Mouse (Mus musculus) MEL (cell line): Measurements from ENCODE around the gene Dpy19l1. TPM values are rescaled to one million over a fixed set of nuclear protein-coding genes. Genes with fewer than 3 reads are reported as not detected.

Source experiments
- DNase-seq: peaks from one replicate; pipeline ENCODE4 v3.0.0; 2011; ENCODE audit warnings: low read depth, low spot score
- H3K27ac ChIP-seq: 2 replicates; pipeline ENCODE4 v1.5.1; 2012; ENCODE audit warnings: low read depth, mild to moderate bottlenecking, control low read depth, low read length, moderate library complexity; ENCODE audit not compliant: control insufficient read depth
- H3K27me3 ChIP-seq, 2 experiments: fragments of 150-350 bp in 1 of 2; sonication (generic) in 1 of 2; 2 replicates each; pipeline ENCODE4 v1.6.1; 2012; ENCODE audit warnings: low read length in 2 of 2, mild to moderate bottlenecking in 2 of 2, improper control_type of control experiment in 1 of 2, moderate library complexity in 1 of 2; ENCODE audit not compliant: insufficient read depth in 2 of 2, control insufficient read depth in 1 of 2
- H3K36me3 ChIP-seq, 2 experiments: 2 replicates each; pipeline ENCODE4 v1.6.1; 2012 to 2014; ENCODE audit warnings: low read length in 2 of 2, improper control_type of control experiment in 1 of 2, inconsistent platforms in 1 of 2, mild to moderate bottlenecking in 1 of 2; ENCODE audit not compliant: insufficient read depth in 2 of 2, control insufficient read depth in 1 of 2
- H3K4me1 ChIP-seq, 2 experiments: fragments of 150-350 bp in 1 of 2; sonication (generic) in 1 of 2; 2 replicates each; pipeline ENCODE4 v1.6.1; 2012; ENCODE audit warnings: low read length in 2 of 2, improper control_type of control experiment in 1 of 2, mild to moderate bottlenecking in 1 of 2; ENCODE audit not compliant: insufficient read depth in 2 of 2, control insufficient read depth in 1 of 2
- H3K4me3 ChIP-seq, 2 experiments: fragments of 150-350 bp in 1 of 2; sonication (generic) in 1 of 2; 2 replicates each; pipeline ENCODE4 v1.5.1; 2012; ENCODE audit warnings: low read depth in 2 of 2, low read length in 2 of 2, mild to moderate bottlenecking in 2 of 2, moderate library complexity in 2 of 2, control low read depth in 1 of 2, improper control_type of control experiment in 1 of 2; ENCODE audit not compliant: control insufficient read depth in 1 of 2, insufficient read depth in 1 of 2
- H3K79me2 ChIP-seq: 2 replicates; pipeline ENCODE4 v1.6.1; 2012; ENCODE audit warnings: mild to moderate bottlenecking, low read length, moderate library complexity; ENCODE audit not compliant: control insufficient read depth, poor library complexity, insufficient read depth
- H3K9ac ChIP-seq: 2 replicates; pipeline ENCODE4 v1.6.1; 2012; ENCODE audit warnings: low read depth, mild to moderate bottlenecking, control low read depth, low read length, moderate library complexity; ENCODE audit not compliant: control insufficient read depth, poor library complexity, severe bottlenecking
- H3K9me3 ChIP-seq: fragments of 150-350 bp; sonication (generic); replicated peaks from 2 replicates; pipeline ENCODE4 v1.6.1; 2012; ENCODE audit warnings: mild to moderate bottlenecking, low read length, improper control_type of control experiment, moderate library complexity; ENCODE audit not compliant: insufficient read depth
- BHLHE40 ChIP-seq: IDR thresholded peaks from 2 replicates; pipeline ENCODE4 v1.6.1; 2012; ENCODE audit warnings: low read depth, mild to moderate bottlenecking, inconsistent platforms, low read length, improper control_type of control experiment, borderline replicate concordance
- CHD1 ChIP-seq: IDR thresholded peaks from 2 replicates; pipeline ENCODE4 v1.6.1; 2012; ENCODE audit warnings: low read depth, mild to moderate bottlenecking, inconsistent platforms, low read length, improper control_type of control experiment
- CHD2 ChIP-seq: IDR thresholded peaks from 2 replicates; pipeline ENCODE4 v1.6.1; 2011; ENCODE audit warnings: low read length, improper control_type of control experiment
- CTCF ChIP-seq, 3 experiments: IDR thresholded peaks in 2 of 3; conservative IDR thresholded peaks in 1 of 3; 2 replicates each; pipeline ENCODE4 v1.5.1; 2011 to 2012; ENCODE audit warnings: low read length in 3 of 3, low read depth in 2 of 3, mild to moderate bottlenecking in 2 of 3, improper control_type of control experiment in 1 of 3, inconsistent platforms in 1 of 3, mixed read lengths in 1 of 3, moderate library complexity in 1 of 3; ENCODE audit not compliant: control insufficient read depth in 1 of 3, insufficient read depth in 1 of 3, poor library complexity in 1 of 3, severe bottlenecking in 1 of 3
- E2F4 ChIP-seq: IDR thresholded peaks from 2 replicates; pipeline ENCODE4 v1.6.1; 2011; ENCODE audit warnings: low read depth, low read length, improper control_type of control experiment, borderline replicate concordance
- ELF1 ChIP-seq: IDR thresholded peaks from 2 replicates; pipeline ENCODE4 v1.6.1; 2014; ENCODE audit warnings: low read depth, mild to moderate bottlenecking, inconsistent platforms, low read length, improper control_type of control experiment, moderate library complexity
- GATA1 ChIP-seq: IDR thresholded peaks from 2 replicates; pipeline ENCODE4 v1.6.1; 2011; ENCODE audit warnings: low read depth, low read length, improper control_type of control experiment
- KAT2A ChIP-seq: conservative IDR thresholded peaks from 2 replicates; pipeline ENCODE4 v1.6.1; 2012; ENCODE audit warnings: low read depth, low read length, improper control_type of control experiment, inconsistent platforms
- MAZ ChIP-seq: IDR thresholded peaks from 2 replicates; pipeline ENCODE4 v1.6.1; 2012; ENCODE audit warnings: low read depth, mild to moderate bottlenecking, inconsistent platforms, low read length, improper control_type of control experiment
- MYB ChIP-seq: IDR thresholded peaks from 2 replicates; pipeline ENCODE4 v1.6.1; 2011; ENCODE audit warnings: mild to moderate bottlenecking, low read depth, low read length, improper control_type of control experiment
- MYC ChIP-seq: IDR thresholded peaks from 2 replicates; pipeline ENCODE4 v1.6.1; 2011; ENCODE audit warnings: low read depth, mild to moderate bottlenecking, low read length, improper control_type of control experiment, moderate library complexity
- RAD21 ChIP-seq: IDR thresholded peaks from 2 replicates; pipeline ENCODE4 v1.6.1; 2011; ENCODE audit warnings: mild to moderate bottlenecking, low read depth, low read length, improper control_type of control experiment
- RCOR1 ChIP-seq: IDR thresholded peaks from 2 replicates; pipeline ENCODE4 v1.6.1; 2012; ENCODE audit warnings: low read depth, mild to moderate bottlenecking, inconsistent platforms, low read length, improper control_type of control experiment
- SMC3 ChIP-seq: IDR thresholded peaks from 2 replicates; pipeline ENCODE4 v1.6.1; 2011; ENCODE audit warnings: low read depth, low read length, improper control_type of control experiment
- TBP ChIP-seq: IDR thresholded peaks from 2 replicates; pipeline ENCODE4 v1.8.0; 2011; ENCODE audit warnings: low read depth, low read length, improper control_type of control experiment
- USF1 ChIP-seq: IDR thresholded peaks from 2 replicates; pipeline ENCODE4 v1.6.1; 2014; ENCODE audit warnings: low read depth, mild to moderate bottlenecking, inconsistent platforms, low read length, improper control_type of control experiment, moderate library complexity
- ZC3H11A ChIP-seq: IDR thresholded peaks from 2 replicates; pipeline ENCODE4 v1.6.1; 2012; ENCODE audit warnings: low read depth, mild to moderate bottlenecking, inconsistent platforms, low read length, improper control_type of control experiment
- ZNF384 ChIP-seq: IDR thresholded peaks from 2 replicates; pipeline ENCODE4 v1.6.1; 2012; ENCODE audit warnings: low read depth, mild to moderate bottlenecking, inconsistent platforms, low read length, improper control_type of control experiment
- polyA plus RNA-seq, 2 experiments: library from polyadenylated mRNA; stranded (reverse) in 1 of 2; unstranded in 1 of 2; fragments of >175 nt in 1 of 2; fragments of >200 nt in 1 of 2; gene quantifications; 2 replicates each; pipeline versions ENCODE4 v1.2.1 to v1.2.4; 2012; ENCODE audit warnings: low replicate concordance in 2 of 2, low read depth in 1 of 2; ENCODE audit not compliant: insufficient read length in 2 of 2, insufficient read depth in 1 of 2, missing spikeins in 1 of 2
- total RNA-seq: library from RNA; depleted of rRNA; stranded (reverse); fragments of 300-350 nt; gene quantifications from 2 replicates; pipeline ENCODE4 v1.2.3, GENCODE M21; 2012

Dpy19l1 gene
- total and polyA plus RNA-seq, 3 experiments: 26.9 to 71.6 (median 35.3) TPM

- H3K27me3 ChIP-seq: no peaks in the 10 kb centered on the region
- H3K27ac ChIP-seq: no peak overlapping the region
- DNase-seq: peak; percentile 61
- no peak overlapping the region for H3K4me3 ChIP-seq
- H3K9me3 ChIP-seq: no peaks in the 10 kb centered on the region
- H3K79me2 ChIP-seq: no peaks in the 10 kb centered on the region
- no peak overlapping the region for H3K9ac ChIP-seq
- TF ChIP-seq KAT2A (no peak), MYC (no peak), SMC3 (peak; percentile 99), ZC3H11A (peak; percentile 93), RAD21 (peak; percentile 94), CTCF (IDR thresholded peaks at IDR 0.05 in 2 of 3, conservative IDR thresholded peaks at IDR 0.05 in 1 of 3; ENCODE audit: control insufficient read depth in 1 of 3, insufficient read depth in 1 of 3, low read depth in 2 of 3, low read length in 3 of 3, poor library complexity in 1 of 3, severe bottlenecking in 1 of 3) (peak; percentile 78 to 93 (median 78))
- TF ChIP-seq, all 39 proteins: peak for 4
- H3K4me1 ChIP-seq: no peaks in the 10 kb centered on the region
- no peaks in the 10 kb centered on the region for H3K36me3 ChIP-seq
These were observed 13.7 kb upstream of the Dpy19l1 start for GRCm38 (mm10) chr9:24516575-24517139.

- H3K27me3 ChIP-seq: no peaks in the 10 kb centered on the region
- no peak overlapping the region for H3K9ac ChIP-seq
- no peaks in the 10 kb centered on the region for H3K4me1 ChIP-seq
- H3K27ac ChIP-seq: no peak overlapping the region
- no peaks in the 10 kb centered on the region for H3K79me2 ChIP-seq
- TF ChIP-seq MAZ: no peak
- no peak for TF ChIP-seq USF1
- no peak for TF ChIP-seq RCOR1
- no peak for TF ChIP-seq ZNF384
- TF ChIP-seq BHLHE40: no peak
- no peak for TF ChIP-seq SMC3
- TF ChIP-seq RAD21: no peak
- TF ChIP-seq CHD1: no peak
- no peak for TF ChIP-seq CHD2
- no peak for TF ChIP-seq MYB
- TF ChIP-seq E2F4: no peak
- TF ChIP-seq TBP: no peak
- TF ChIP-seq ELF1: no peak
- TF ChIP-seq GATA1: no peak
- H3K4me3 ChIP-seq: no peak overlapping the region
- no peak for DNase-seq
- H3K9me3 ChIP-seq: no peaks in the 10 kb centered on the region
- no peaks in the 10 kb centered on the region for H3K36me3 ChIP-seq
These were observed 11.1 kb upstream of the Dpy19l1 start for GRCm38 (mm10) chr9:24514078-24514469.
